Mouse (Mus musculus): ENCODE data around the gene Elk3.
A peak's percentile ranks its signal among the peaks of the same experiment; 100 is the strongest.

Elk3 gene

DNA sequence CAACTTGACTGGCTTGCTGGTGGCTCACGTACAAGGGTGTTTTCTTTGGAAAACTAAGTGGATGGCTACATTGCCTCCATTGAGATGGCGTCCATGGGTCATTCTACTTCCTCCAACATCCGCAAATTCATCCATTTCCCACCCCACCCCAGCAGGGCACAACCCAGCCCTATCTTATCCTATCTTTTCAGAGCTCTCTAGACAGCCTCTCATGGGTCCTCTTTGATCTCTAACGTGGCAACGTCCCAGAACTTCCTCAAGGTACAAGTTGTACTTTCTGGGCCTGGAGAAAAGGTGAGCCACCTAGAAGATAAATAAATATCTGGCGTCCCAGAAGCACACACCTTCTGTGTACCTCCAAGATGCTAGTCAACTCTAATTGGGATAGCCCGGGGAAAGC is 17.3 kb downstream of the Elk3 start:
- no peak for DNase-seq (ENCODE audit: low spot score)

DNA sequence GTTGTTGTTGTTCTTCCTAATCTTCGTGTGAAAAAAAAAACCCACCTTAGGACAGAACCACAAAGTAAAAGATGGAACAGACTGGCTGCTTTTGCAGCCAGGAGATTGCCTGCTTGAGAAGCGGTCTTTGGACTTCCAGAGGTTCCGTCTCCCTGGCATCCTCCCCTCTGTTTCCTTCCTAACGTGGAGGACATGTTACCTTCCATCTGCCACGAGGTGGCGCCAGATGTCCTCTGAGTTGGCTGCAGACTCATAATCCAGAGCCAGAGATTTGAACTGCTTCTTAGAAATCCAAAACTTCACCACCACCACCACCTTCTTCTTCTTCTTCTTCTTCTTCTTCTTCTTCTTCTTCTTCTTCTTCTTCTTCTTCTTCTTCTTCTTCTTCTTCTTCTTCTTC is 19.1 kb downstream of the Elk3 start:
- DNase-seq (ENCODE audit: low spot score): peak; percentile 74

DNA sequence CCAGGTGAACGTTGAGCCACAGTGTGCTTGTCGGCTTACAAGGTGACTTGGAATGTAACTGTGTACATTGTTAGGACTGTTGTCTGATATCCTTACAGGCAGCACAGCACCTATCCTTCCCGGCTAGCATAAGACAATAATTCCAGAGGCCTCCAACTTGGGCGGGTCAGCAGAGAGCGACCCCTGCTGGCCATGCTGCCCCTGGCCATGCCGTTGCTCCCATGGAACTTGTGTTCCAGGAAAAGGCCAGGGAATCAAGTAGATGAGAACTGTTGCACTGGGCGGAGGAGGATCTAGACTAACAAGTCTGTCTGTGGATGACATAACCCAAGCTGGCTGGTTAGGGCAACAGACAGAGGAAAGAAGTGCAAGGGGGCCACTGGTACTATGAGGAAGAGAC is 19.6 kb downstream of the Elk3 start:
- DNase-seq (ENCODE audit: low spot score): no peak

DNA sequence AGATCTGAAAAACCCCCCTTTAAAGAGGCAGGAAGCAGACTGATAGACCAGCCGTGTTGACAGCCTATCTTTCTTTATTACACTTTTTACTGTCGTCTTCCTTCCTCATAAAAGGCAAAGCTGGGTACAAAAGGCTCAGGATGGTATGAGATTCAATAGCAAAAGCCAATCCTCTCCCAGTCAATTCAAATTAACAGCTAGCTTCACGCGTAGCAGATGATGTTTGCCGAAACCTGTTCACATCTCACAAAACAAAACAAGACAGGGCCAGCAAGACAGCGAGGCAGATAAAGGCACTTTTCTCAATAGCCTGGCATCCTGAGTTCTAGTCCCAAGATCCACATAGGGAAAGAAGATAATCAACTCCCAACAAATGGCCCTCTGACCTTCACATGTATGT is 21.5 kb downstream of the Elk3 start:
- no peak for DNase-seq (ENCODE audit: low spot score)

DNA sequence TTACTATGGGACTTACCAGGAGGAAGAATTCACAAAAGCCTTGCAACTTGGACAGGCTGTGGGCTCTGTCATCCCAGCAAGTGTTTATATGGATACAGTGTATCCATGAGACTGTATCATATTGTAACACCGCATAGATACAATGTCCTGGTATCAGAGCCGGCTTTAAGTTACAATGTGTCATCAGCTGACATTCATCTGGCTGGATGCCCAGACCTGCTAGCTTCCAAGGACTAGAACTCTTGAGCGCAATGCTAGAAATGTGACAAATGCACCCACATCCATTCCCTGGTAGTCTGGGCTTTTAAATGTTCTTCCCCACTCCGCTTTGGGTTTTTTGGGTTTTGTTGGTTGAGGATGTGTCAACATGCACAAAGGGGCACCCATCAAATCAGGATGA is 22.6 kb downstream of the Elk3 start:
- DNase-seq (ENCODE audit: low spot score): no peak

DNA sequence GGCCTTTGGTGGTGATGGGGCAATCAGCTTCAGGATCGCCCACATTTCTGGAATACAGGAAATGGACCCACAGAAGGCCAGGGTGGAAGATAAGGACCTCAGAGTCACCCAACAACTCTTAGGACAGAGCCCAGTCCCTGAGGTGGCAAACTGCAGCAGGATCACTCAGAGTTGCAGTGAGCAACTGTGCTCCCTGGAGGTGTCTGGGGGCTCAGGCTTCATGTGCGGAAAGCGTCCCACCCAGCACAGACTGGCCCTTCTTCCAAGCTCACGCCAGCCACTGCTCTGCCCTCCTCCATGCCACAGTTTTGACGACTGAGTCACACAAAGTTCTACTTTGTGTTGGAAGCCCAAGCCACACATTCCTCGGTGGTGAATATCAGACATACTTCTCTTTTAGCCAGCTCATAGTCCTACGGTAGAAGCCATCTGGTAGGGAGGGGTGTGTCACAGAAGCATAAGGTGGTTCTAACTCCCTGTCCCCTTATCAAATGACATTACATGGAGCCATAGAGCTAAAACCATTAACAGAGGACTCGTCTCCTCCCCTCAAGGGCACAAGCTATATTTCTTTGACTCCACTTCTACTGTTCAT is 23.3 kb downstream of the Elk3 start:
- DNase-seq (ENCODE audit: low spot score): no peak

DNA sequence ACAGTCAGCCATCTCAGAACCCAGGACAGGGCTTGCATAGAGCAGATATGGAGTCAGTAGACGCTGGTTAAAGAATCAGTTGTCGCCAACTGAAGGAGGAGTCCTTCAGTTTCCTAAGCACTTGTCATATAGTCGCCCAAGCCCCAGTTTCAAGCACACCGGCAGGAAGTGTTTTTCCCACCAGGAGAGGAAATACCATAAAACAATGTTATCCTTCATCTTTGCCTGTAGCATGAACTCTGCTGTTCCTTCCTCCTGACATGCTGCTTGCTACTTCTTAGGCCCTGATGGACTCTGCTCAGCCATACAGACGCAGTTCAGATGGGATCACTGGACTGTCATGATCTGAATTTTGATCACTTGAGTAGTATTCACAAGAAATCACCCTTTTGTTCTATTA is 25.4 kb downstream of the Elk3 start:
- no peak for DNase-seq (ENCODE audit: low spot score)

DNA sequence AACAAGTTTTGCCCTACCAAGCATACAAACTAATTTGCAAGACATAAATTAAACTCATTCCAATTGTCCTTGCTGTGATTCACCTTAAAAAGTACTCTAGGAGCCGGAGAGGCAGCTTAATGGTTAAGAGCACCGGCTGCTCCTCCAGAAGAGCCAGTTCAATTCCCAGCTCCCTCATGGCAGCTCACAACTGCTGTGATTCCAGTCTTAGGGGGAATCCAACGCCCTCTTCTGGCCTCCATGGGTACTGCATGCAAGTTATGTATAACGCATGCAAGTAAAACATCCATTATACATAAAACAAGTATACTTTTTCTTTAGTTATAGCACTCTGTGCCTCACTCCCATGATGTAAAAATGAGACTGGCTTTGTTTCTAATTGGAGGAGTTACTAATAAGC is 27.7 kb downstream of the Elk3 start:
- DNase-seq (ENCODE audit: low spot score): peak; percentile 33

DNA sequence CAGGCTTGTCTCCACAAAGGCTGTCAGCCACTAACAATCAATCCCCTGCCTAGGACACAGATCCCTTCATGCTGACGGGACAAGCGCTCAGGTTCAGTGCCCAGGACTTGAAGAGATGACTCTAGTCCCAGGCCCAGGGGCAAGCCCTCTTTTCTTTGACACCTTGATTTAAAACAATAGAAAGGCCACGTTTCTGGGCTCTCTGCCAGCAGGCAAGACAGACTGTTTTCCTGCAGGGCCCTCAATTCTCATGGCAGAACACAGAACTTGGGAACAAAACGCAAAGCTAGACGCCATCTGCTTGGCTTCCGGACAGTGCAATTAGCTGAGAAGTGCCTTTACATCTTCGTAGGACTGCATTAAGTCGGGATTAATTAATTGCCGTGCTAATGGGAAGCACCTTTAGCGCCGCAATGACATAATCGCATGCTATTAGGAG is 28.4 kb downstream of the Elk3 start:
- DNase-seq (ENCODE audit: low spot score): no peak

DNA sequence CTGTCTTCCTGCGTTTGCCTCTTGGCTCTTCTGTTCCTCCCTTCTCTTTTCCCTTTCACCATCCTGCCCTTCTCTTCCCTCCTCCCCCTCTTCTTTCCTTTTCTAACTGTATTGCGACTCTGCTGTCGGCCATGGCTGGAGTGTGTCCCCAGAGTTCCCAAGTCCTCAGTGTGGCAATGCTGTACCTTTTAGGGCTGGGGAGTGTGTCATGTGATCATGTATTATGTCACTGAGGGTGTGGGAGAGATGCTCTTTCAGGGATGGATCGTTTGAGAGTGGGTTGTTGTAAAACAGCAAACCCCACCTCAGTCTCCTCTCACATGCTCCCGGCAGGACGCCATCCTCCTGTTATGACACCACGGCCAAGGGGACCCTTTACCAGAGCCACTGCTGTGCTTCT is 29.8 kb downstream of the Elk3 start:
- no peak for DNase-seq (ENCODE audit: low spot score)

DNA sequence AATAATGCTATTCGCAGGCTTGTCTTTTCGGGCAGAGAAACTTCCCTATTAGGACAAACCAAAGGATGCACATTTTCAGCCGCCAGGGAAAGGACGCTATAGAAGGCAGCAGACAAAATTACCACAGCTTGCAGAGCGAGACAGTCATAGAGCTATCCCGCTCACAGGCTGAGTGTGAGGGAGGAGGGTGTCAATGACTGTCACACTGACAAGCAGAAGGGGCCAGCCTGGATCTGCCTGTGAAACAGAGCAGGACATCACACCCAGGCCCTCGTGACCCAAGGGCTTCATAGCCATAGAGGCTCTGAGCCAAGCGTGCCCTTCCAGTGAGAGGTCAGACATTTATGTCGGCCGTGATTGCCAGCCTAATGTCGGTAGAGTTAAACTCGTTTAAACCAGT is 30.3 kb downstream of the Elk3 start:
- no peak for DNase-seq (ENCODE audit: low spot score)

DNA sequence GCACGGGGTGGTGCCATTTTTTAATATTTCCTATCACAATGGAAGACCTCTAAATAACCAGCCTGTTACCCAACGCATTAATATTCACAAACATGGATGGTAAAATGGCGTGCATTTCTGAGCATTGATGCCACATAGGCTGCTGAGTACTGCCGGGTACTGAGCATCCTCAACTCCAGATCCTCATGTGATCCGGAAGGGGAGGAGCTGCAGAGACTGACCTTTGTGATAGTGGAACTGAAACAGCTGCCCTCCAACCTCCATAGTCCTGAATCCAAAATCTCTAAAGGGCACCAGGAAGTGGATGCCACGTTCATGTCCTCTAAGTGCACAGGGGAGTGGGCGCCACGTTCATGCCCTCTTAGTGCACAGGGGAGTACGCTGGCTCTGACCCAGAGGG is 31.9 kb downstream of the Elk3 start:
- DNase-seq (ENCODE audit: low spot score): no peak

DNA sequence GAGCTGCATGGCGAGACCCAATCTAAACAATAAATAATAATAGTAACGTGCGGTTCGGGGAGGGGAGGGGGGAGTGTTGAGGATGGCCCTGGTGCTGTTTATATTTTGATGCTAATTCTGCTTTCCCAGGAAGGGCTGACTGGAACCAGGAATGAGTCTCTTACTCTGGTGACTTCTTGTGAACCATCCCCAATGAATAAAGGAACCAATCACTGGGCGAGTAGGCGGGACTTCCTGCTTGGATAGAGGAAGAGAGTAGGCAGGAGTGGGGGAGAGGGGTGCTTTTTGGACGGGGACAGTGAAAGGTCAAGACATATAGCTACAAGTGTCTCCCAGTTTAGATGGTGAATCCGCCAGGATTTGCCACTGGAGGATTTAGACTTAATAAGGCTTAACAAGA is 32.6 kb downstream of the Elk3 start:
- DNase-seq (ENCODE audit: low spot score): no peak

DNA sequence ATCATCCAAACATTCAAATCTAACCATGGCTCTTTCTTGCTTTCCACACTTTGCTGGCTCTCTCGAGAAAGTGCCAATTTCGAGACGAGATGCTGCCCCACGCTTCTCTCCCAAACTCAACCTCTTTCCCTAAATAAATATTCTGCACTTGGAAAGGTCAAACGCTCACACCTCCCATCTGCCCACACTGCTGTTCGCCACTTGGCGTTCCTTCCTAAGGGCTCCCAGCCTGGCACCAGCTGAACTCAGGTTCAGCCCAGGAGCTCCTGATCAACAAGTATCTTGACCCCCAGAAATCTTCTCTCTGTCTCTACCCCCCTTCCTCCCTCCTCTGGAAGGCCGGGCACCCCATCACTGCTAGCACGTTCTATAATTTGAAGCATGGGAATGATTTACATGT is 34.1 kb downstream of the Elk3 start:
- DNase-seq (ENCODE audit: low spot score): no peak

DNA sequence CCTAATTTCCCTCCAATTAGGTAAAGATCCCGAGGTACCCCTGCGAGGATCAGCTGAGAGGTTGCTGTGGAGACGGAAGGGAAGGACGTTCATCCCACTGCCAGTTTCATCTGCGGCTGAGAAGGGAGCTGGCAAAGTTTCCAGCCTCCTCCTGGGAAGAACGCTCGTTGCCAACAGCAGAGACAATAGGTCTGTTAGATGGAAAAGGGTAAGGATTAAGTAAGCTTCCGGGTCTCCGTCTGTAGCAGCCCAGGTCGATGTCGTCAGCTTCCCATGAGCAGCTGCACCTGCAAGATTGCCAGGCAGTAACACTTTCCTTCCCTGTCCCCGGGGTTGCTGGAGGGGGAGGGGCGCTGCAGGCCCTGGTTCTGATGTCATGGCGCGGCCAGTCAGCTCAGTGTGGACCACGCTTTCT is 34.6 kb downstream of the Elk3 start:
- no peak for DNase-seq (ENCODE audit: low spot score)

DNA sequence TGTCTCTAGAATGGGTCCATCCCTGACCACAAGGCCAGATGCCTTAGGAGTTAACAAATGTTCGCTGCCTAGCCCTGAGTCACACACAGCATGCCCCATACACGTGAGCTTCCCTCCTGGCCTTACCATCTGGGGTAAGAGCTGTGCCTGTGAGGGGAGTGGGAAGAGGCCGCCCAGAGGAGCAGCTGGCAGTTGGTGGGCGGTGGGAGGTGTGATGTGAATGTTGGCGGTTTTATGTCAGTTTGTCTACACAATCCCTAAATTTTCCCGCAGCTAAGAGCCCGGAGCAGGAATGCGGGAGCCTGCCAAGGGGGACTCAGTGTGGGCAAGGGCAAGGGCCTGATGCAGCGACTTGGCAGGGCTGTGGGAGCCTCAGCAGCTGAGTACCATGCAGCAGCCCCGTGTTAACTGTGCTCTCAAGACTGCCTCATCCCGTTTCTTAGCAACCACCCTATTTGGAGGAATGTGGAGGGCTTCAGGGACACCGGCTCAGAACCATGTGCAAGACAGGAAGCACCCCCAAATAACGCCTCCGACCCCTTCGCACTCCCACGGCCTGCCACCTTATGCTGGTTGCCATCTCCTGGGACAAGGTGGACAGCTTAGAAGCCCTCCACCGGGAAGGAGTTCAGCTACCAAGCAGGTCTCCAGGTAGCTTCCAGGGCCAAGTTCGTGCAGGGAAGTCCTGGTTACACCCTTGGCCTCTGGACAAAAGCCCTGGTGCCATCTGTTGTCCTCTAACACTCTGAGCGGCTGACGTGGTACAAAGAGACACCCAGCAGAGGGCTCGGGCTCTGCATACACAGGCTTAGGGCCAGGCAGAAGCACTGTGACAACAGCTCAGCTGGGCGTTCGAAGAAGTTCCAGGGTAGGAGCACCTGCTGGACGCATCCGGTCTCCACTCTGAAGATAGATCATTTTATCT is 35.5 kb downstream of the Elk3 start:
- DNase-seq (ENCODE audit: low spot score): no peak

DNA sequence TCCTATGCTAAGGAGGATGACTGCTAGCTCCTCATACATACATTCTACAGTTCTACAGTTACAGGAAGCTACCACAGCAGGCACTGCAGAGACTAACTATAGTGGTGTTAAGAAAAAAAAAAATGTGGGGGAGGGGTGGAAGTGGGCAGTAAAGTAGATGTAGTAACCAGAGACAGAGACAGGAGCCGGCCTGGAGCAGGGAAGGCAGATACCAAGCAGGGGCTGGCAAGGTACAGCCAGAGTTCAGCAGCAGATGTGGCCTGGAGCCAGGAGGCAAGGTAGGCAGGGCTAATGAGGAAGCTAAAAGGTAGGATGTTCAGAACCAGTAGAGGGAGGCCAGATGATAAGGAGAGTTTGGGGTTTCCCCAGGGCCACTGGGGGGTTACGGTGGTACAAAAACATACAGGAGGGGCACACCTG is 36.6 kb downstream of the Elk3 start:
- peak; percentile 60 for DNase-seq (ENCODE audit: low spot score)

DNA sequence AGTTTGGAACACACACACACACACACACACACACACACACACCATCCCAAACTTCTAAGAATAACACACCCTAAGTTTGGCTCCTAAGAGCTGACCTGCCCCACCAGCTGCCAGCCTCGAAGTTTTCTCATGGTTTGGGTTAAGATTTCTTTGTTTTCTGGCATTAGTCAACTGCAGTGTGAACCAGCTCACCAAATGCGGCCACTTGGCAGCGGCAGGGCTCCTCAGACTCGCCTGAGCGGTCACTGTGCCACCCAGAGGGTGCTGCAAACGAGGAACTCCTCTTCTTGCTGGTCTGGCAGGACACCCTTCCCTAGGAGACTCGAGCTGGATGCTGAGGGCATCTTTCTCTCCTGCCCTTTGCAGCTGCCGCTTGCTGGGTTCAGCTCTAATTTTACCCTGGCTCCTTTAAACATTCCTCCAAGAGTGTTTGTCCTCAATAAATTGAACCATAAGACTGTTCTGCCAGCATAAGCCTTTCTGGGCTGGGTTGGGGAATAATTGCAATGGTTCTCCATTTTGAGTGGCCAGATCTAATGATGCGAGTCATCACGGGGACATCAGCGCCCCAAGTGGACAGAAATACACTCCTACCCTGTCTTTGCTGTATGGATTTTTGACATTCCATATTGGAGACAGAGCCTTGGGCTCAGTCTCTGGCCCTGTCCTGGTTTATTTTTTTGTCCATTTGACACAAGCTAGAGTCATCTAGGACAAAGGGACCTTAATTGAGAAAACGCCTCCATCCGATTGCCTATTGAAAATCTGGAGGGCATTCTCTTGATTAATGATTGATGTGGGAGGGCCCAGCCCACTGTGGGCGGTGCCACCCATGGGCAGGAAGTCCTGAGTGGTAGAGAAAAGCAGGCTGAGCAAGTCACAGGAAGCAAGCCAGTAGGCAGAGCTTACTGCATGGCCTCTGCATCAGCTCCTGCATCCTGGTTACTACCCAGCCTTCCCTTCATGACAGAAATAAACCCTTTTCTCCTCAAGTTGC is 37.7 kb downstream of the Elk3 start:
- peak; percentile 71 for DNase-seq (ENCODE audit: low spot score)

DNA sequence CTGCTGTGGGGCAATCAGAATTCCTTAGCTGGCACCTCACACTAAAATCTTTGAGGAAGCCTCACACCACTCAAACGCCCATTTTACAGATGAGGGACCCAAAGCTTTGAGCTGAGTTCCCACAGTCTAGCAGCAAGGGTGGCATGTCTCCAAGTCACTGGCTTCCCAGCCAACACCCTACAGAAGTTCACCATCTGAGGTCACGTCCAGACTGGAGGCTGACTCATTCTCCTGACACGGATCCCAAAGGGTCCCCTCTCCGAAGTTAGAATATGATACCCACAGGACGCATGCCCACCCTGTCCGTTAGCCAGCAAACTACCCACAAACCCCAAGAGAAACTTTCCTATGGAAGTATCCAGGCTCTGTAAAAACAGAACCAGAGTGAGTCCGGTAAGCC is 39.1 kb downstream of the Elk3 start:
- DNase-seq (ENCODE audit: low spot score): no peak

DNA sequence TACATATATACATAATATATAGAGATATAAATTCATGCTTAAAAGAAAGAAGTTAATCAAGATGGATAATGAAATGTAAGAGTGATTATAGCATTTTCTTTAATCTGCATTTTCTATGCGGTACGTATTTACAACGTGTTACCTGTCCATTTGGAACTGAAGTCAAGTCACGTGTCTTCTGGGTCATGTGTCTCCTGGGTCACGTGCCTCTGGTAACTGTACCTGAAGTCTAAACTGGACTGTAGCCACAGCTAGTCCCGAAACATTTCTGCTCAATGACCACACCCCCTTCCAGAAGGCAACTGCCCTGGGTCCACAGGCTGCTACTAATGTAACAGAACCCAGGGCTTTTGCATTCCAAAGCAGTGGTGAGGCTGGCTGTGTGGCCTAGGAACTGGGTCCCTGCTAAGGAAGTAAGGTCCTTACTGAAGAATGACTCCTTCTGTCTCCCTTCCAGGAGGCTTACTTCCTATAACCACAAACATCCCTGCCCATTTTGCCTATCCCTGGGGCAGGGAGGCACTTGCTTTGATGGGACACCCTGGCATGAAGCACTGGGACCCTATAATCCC is 40.0 kb downstream of the Elk3 start:
- no peak for DNase-seq (ENCODE audit: low spot score)

DNA sequence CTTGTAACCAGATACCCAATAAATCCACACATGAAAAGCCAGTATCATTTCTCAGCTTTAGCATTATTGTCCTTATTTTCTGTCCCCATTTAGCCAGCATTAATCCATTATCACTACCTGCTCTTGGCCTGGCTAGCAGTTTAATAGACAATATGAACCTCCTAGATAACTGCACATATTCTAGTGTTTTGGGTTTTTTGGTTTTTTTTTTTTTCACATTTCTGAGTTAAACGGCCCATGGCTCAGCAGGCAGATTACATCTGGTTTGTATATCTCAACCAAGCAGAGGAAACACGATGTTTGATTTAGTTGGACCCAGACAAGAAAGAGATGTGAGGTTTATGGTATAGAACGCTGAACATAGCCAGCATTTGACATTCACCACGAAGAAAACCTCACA is 41.2 kb downstream of the Elk3 start:
- no peak for DNase-seq (ENCODE audit: low spot score)

DNA sequence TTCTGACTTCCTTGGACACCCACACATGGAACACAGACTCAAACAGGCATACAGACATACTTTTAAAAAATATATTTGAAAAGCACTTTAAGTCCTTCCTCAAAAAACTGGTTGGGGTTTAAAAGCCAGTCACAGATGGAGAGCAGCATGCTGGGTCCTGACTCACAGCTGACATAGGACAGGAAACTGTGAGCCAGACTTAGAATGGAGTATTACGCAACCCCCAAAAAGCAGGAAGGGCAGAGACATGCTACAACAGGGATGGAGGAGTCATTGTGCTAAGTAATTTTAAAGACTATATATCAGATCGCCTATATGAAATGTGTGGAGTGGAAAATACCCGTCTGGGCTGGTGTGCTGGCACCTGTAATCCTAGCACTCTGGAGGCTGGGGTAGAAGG is 42.6 kb downstream of the Elk3 start:
- no peak for DNase-seq (ENCODE audit: low spot score)

Data from T-cell, adult 2 months (primary cell).